Mouse (Mus musculus) kidney, embryonic 16.5 days (tissue): ENCODE measurements around the gene Gm3072. TPM values are rescaled to one million over a fixed set of nuclear protein-coding genes. Genes with fewer than 3 reads are reported as not detected.
"Not testable (repeated sequence)": the region's sequence is repeated elsewhere in the genome, so short reads cannot be mapped to it uniquely, and the experiment has no call there.

ENCODE experiments used
- ATAC-seq: fragments of 200-750 bp; cut with Nextera tagmentation; 2 replicates; pipeline ENCODE4 v1.8.0; 2017; ENCODE audit warnings: moderate TSS enrichment; ENCODE audit not compliant: low FRiP score, low TSS enrichment
- H3K27ac ChIP-seq: fragments of 300-500 bp; sonication (generic); 2 replicates; pipeline ENCODE4 v1.5.1; 2014; ENCODE audit warnings: low read length
- H3K27me3 ChIP-seq: fragments of 300-500 bp; sonication (generic); 2 replicates; pipeline ENCODE4 v1.6.1; 2014; ENCODE audit warnings: low read length, control low read depth, mixed read lengths; ENCODE audit not compliant: insufficient read depth
- H3K36me3 ChIP-seq: fragments of 300-500 bp; sonication (generic); 2 replicates; pipeline ENCODE4 v1.6.1; 2014; ENCODE audit warnings: low read length, control low read depth, mixed read lengths; ENCODE audit not compliant: insufficient read depth
- H3K4me1 ChIP-seq: fragments of 300-500 bp; sonication (generic); 2 replicates; pipeline ENCODE4 v1.6.1; 2014; ENCODE audit warnings: low read length, control low read depth, mixed read lengths; ENCODE audit not compliant: insufficient read depth
- H3K4me2 ChIP-seq: fragments of 300-500 bp; sonication (generic); replicated peaks from 2 replicates; pipeline ENCODE4 v1.6.1; 2014; ENCODE audit warnings: low read depth, low read length
- H3K4me3 ChIP-seq: fragments of 300-500 bp; sonication (generic); 2 replicates; pipeline ENCODE4 v1.5.1; 2014; ENCODE audit warnings: mild to moderate bottlenecking, low read length
- H3K9ac ChIP-seq: fragments of 300-500 bp; sonication (generic); replicated peaks from 2 replicates; pipeline ENCODE4 v1.6.1; 2014; ENCODE audit warnings: low read length
- H3K9me3 ChIP-seq: fragments of 300-500 bp; sonication (generic); 2 replicates; pipeline ENCODE4 v1.6.1; 2016; ENCODE audit warnings: low read length, control low read depth
- WGBS: fragments of 180-500 bp; shearing (Covaris S2); extraction: QIAGEN DNeasy Blood & Tissue Kit; methylation state at CpG from one replicate; pipeline ENCODE4 v1.1.7; 2014; 5-methylcytosine and 5-hydroxymethylcytosine counted together
- polyA plus RNA-seq: library from polyadenylated mRNA; unstranded; fragments of >200 nt; fragmentation: Nextera tagmentation; extraction: Ambion mirVana; gene quantifications from 2 replicates; pipeline ENCODE4 v1.2.1, GENCODE M21; 2015

Gene Gm3072
- polyA plus RNA-seq = not detected in 2 replicates

- H3K9me3 ChIP-seq, H3K27me3 ChIP-seq, H3K4me3 ChIP-seq, H3K27ac ChIP-seq, H3K9ac ChIP-seq, H3K36me3 ChIP-seq, H3K4me2 ChIP-seq, H3K4me1 ChIP-seq, ATAC-seq: not testable (repeated sequence)
- WGBS = 78% methylated on average over 1 of the region's 2 CpGs
Measured at GRCm38 (mm10) chr14:41624512-41624911, at the start of gene Gm3072. TSS of gene Gm3072 (minus strand) at chr14:41624612.

GRCm38 (mm10) chr14:41648176-41648575 is 23.8 kb upstream of the Gm3072 start:
- not testable (repeated sequence) for H3K4me1 ChIP-seq, H3K27me3 ChIP-seq, H3K4me2 ChIP-seq, H3K9me3 ChIP-seq, H3K4me3 ChIP-seq, H3K9ac ChIP-seq, ATAC-seq, H3K36me3 ChIP-seq, H3K27ac ChIP-seq
- WGBS = 87% methylated on average over 2 of the region's 2 CpGs

GRCm38 (mm10) chr14:41646387-41646786 is 22.0 kb upstream of the Gm3072 start, which contains the start of gene Gm3676:
TSS of gene Gm3676 (minus strand) at chr14:41646487.
- ATAC-seq, H3K27ac ChIP-seq, H3K4me1 ChIP-seq, H3K9ac ChIP-seq, H3K4me2 ChIP-seq, H3K27me3 ChIP-seq, H3K4me3 ChIP-seq, H3K36me3 ChIP-seq, H3K9me3 ChIP-seq: not testable (repeated sequence)
- whole genome bisulfite sequencing = no CpG with 5 or more reads among the region's 1 CpGs

- H3K9ac ChIP-seq, H3K27ac ChIP-seq, H3K9me3 ChIP-seq, H3K4me1 ChIP-seq, H3K4me2 ChIP-seq, ATAC-seq, H3K27me3 ChIP-seq, H3K4me3 ChIP-seq, H3K36me3 ChIP-seq: not testable (repeated sequence)
- 96% methylated on average over 9 of the region's 11 CpGs for WGBS
Measured at GRCm38 (mm10) chr14:41630144-41630543, 5.7 kb upstream of the Gm3072 start.

- H3K4me2 ChIP-seq, H3K27ac ChIP-seq, ATAC-seq, H3K9me3 ChIP-seq, H3K4me3 ChIP-seq, H3K4me1 ChIP-seq, H3K9ac ChIP-seq, H3K27me3 ChIP-seq, H3K36me3 ChIP-seq: not testable (repeated sequence)
- WGBS = 97% methylated on average over 4 of the region's 5 CpGs
Measured at GRCm38 (mm10) chr14:41622535-41622934, 1.9 kb downstream of the Gm3072 start.

- WGBS = 81% methylated on average over 1 of the region's 1 CpGs
- H3K4me3 ChIP-seq, H3K9ac ChIP-seq, H3K4me2 ChIP-seq, H3K27me3 ChIP-seq, H3K36me3 ChIP-seq, ATAC-seq, H3K9me3 ChIP-seq, H3K27ac ChIP-seq, H3K4me1 ChIP-seq: not testable (repeated sequence)
Measured at GRCm38 (mm10) chr14:41610690-41611089, 13.7 kb downstream of the Gm3072 start.

- H3K4me2 ChIP-seq, H3K4me3 ChIP-seq, H3K36me3 ChIP-seq, H3K4me1 ChIP-seq, H3K27me3 ChIP-seq, H3K27ac ChIP-seq, ATAC-seq, H3K9ac ChIP-seq, H3K9me3 ChIP-seq: not testable (repeated sequence)
- 98% methylated on average over 15 of the region's 15 CpGs for WGBS
Measured at GRCm38 (mm10) chr14:41600935-41601334, 23.5 kb downstream of the Gm3072 start.

- not testable (repeated sequence) for H3K9me3 ChIP-seq, ATAC-seq, H3K4me2 ChIP-seq, H3K36me3 ChIP-seq, H3K4me3 ChIP-seq, H3K4me1 ChIP-seq, H3K9ac ChIP-seq, H3K27ac ChIP-seq, H3K27me3 ChIP-seq
- 86% methylated on average over 1 of the region's 1 CpGs for WGBS
Measured at GRCm38 (mm10) chr14:41586346-41586745, 38.1 kb downstream of the Gm3072 start.

GRCm38 (mm10) chr14:41572911-41573310 is 51.5 kb downstream of the Gm3072 start, which contains the start of gene 1700049E17Rik2:
TSS of gene 1700049E17Rik2 (plus strand) at chr14:41573211.
- not testable (repeated sequence) for H3K27me3 ChIP-seq, H3K9me3 ChIP-seq, ATAC-seq, H3K4me3 ChIP-seq, H3K4me1 ChIP-seq, H3K27ac ChIP-seq, H3K4me2 ChIP-seq, H3K36me3 ChIP-seq, H3K9ac ChIP-seq
- WGBS = no CpG with 5 or more reads among the region's 1 CpGs
